Mouse (Mus musculus) layer of hippocampus, adult 2 months (tissue): Measurements from ENCODE around the gene Plce1. TPM values are rescaled to one million over a fixed set of nuclear protein-coding genes. Genes with fewer than 3 reads are reported as not detected.

ENCODE experiments used
- DNase-seq, 2 experiments: peaks; one replicate each; pipeline ENCODE4 v3.0.0; 2022; ENCODE audit warnings: low spot score in 2 of 2
- H3K27ac ChIP-seq: fragments of 200-600 bp; 2 replicates; pipeline ENCODE4 v1.8.1; 2022
- H3K4me3 ChIP-seq: fragments of 200-600 bp; 2 replicates; pipeline ENCODE4 v1.8.1; 2022; ENCODE audit warnings: mild to moderate bottlenecking
- CTCF ChIP-seq: fragments of 200-600 bp; conservative IDR thresholded peaks from 2 replicates; pipeline ENCODE4 v1.8.1; 2022; ENCODE audit warnings: antibody characterized with exemption, mild to moderate bottlenecking, moderate library complexity
- total RNA-seq, 2 experiments: library from RNA; stranded (reverse); gene quantifications; 2 replicates each; pipeline ENCODE4 v1.2.3; 2021

Gene Plce1
- total RNA-seq, 2 experiments from 2014 or later = 9.8 to 11.0 TPM

GRCm38 (mm10) chr19:38746492-38747014, 265.6 kb downstream of the Plce1 start:
- TF ChIP-seq CTCF = no peak
- no peak for DNase-seq
- H3K4me3 ChIP-seq = no peak overlapping the region
- no peak overlapping the region for H3K27ac ChIP-seq

GRCm38 (mm10) chr19:38750192-38750591, 269.3 kb downstream of the Plce1 start:
- Histone ChIP-seq H3K27ac (no peak overlapping the region), H3K4me3 (no peak overlapping the region)
- no peak for DNase-seq
- TF ChIP-seq CTCF = peak; percentile 67

GRCm38 (mm10) chr19:38757161-38757560, 276.3 kb downstream of the Plce1 start:
- no peak for TF ChIP-seq CTCF
- H3K4me3 ChIP-seq = no peak overlapping the region
- H3K27ac ChIP-seq = no peak overlapping the region
- DNase-seq = no peak

GRCm38 (mm10) chr19:38758056-38758455, 277.1 kb downstream of the Plce1 start:
- Histone ChIP-seq H3K27ac (no peak overlapping the region), H3K4me3 (no peak overlapping the region)
- TF ChIP-seq CTCF = no peak
- no peak for DNase-seq

GRCm38 (mm10) chr19:38758685-38759472, 278.0 kb downstream of the Plce1 start:
- Histone ChIP-seq H3K4me3 (no peak overlapping the region), H3K27ac (no peak overlapping the region)
- no peak for TF ChIP-seq CTCF
- no peak for DNase-seq

GRCm38 (mm10) chr19:38760441-38760840, 279.5 kb downstream of the Plce1 start:
- no peak for TF ChIP-seq CTCF
- DNase-seq = no peak
- no peak overlapping the region for H3K27ac ChIP-seq
- no peak overlapping the region for H3K4me3 ChIP-seq

GRCm38 (mm10) chr19:38766306-38766705, 285.4 kb downstream of the Plce1 start:
- H3K4me3 ChIP-seq = no peak overlapping the region
- no peak for DNase-seq
- no peak for TF ChIP-seq CTCF
- H3K27ac ChIP-seq = no peak overlapping the region

- DNase-seq = peak; percentile 30 to 64
- Histone ChIP-seq H3K4me3 (no peak overlapping the region), H3K27ac (no peak overlapping the region)
- peak; percentile 90 for TF ChIP-seq CTCF
Observed at GRCm38 (mm10) chr19:38775548-38775947, 294.6 kb downstream of the Plce1 start.

GRCm38 (mm10) chr19:38778805-38779204, 297.9 kb downstream of the Plce1 start:
- no peak overlapping the region for H3K4me3 ChIP-seq
- TF ChIP-seq CTCF = no peak
- peak; percentile 75 to 81 for DNase-seq
- H3K27ac ChIP-seq = no peak overlapping the region

- no peak overlapping the region for H3K27ac ChIP-seq
- no peak for TF ChIP-seq CTCF
- no peak for DNase-seq
- H3K4me3 ChIP-seq = no peak overlapping the region
Observed at GRCm38 (mm10) chr19:38783542-38783941, 302.6 kb downstream of the Plce1 start.

GRCm38 (mm10) chr19:38787756-38788155, 306.8 kb downstream of the Plce1 start:
- peak in 1 of 2 experiments; percentile 39 for DNase-seq
- Histone ChIP-seq H3K27ac (no peak overlapping the region), H3K4me3 (no peak overlapping the region)
- no peak for TF ChIP-seq CTCF

- no peak overlapping the region for H3K27ac ChIP-seq
- no peak overlapping the region for H3K4me3 ChIP-seq
- no peak for TF ChIP-seq CTCF
- DNase-seq = no peak
Observed at GRCm38 (mm10) chr19:38793563-38794045, 312.7 kb downstream of the Plce1 start.

GRCm38 (mm10) chr19:38796546-38796945, 315.6 kb downstream of the Plce1 start:
- no peak for DNase-seq
- Histone ChIP-seq H3K27ac (no peak overlapping the region), H3K4me3 (no peak overlapping the region)
- TF ChIP-seq CTCF = no peak

GRCm38 (mm10) chr19:38798291-38798690, 317.4 kb downstream of the Plce1 start:
- DNase-seq = peak; percentile 68 to 71
- H3K4me3 ChIP-seq = no peak overlapping the region
- H3K27ac ChIP-seq = peak overlapping the region; percentile 87
- TF ChIP-seq CTCF = no peak
